Mouse (Mus musculus) lung, embryonic 14.5 days (tissue): Measurements from ENCODE around the gene Cdk2ap2. TPM values are rescaled to one million over a fixed set of nuclear protein-coding genes. Genes with fewer than 3 reads are reported as not detected.
"Not testable (repeated sequence)": the region's sequence is repeated elsewhere in the genome, so short reads cannot be mapped to it uniquely, and the experiment has no call there.

Experiments used
- ATAC-seq: fragments of 200-750 bp; cut with Nextera tagmentation; 2 replicates; pipeline ENCODE4 v1.8.0; 2017; ENCODE audit warnings: mild to moderate bottlenecking, moderate TSS enrichment, moderate library complexity; ENCODE audit not compliant: insufficient read depth
- DNase-seq: peaks from one replicate; pipeline ENCODE4 v3.0.0-alpha.2; 2015
- H3K27ac ChIP-seq: fragments of 300-500 bp; sonication (generic); 2 replicates; pipeline ENCODE4 v1.5.1; 2014; ENCODE audit warnings: low read depth, mild to moderate bottlenecking, moderate library complexity
- H3K27me3 ChIP-seq: fragments of 300-500 bp; sonication (generic); 2 replicates; pipeline ENCODE4 v1.6.1; 2014; ENCODE audit warnings: low read length, control low read depth; ENCODE audit not compliant: insufficient read depth
- H3K36me3 ChIP-seq: fragments of 300-500 bp; sonication (generic); 2 replicates; pipeline ENCODE4 v1.6.1; 2014; ENCODE audit warnings: control low read depth; ENCODE audit not compliant: insufficient read depth
- H3K4me1 ChIP-seq: fragments of 300-500 bp; sonication (generic); 2 replicates; pipeline ENCODE4 v1.6.1; 2014; ENCODE audit warnings: antibody characterized with exemption, control low read depth; ENCODE audit not compliant: insufficient read depth
- H3K4me2 ChIP-seq: fragments of 300-500 bp; sonication (generic); 2 replicates; pipeline ENCODE4 v1.6.1; 2014; ENCODE audit warnings: mild to moderate bottlenecking
- H3K4me3 ChIP-seq: fragments of 300-500 bp; sonication (generic); 2 replicates; pipeline ENCODE4 v1.5.1; 2014; ENCODE audit warnings: low read depth, low read length
- H3K9ac ChIP-seq: fragments of 300-500 bp; sonication (generic); 2 replicates; pipeline ENCODE4 v1.6.1; 2014
- H3K9me3 ChIP-seq: fragments of 300-500 bp; sonication (generic); 2 replicates; pipeline ENCODE4 v1.6.1; 2016; ENCODE audit warnings: low read depth, low read length, control low read depth
- CTCF ChIP-seq: IDR thresholded peaks from 2 replicates; pipeline ENCODE4 v1.5.1; 2016; ENCODE audit warnings: antibody characterized with exemption, low read depth
- WGBS: fragments of 180-500 bp; shearing (Covaris S2); extraction: QIAGEN DNeasy Blood & Tissue Kit; methylation state at CpG from one replicate; pipeline ENCODE4 v1.1.7; 2014; 5-methylcytosine and 5-hydroxymethylcytosine counted together
- polyA plus RNA-seq: library from polyadenylated mRNA; unstranded; fragments of >200 nt; fragmentation: Nextera tagmentation; extraction: Ambion mirVana; gene quantifications from 2 replicates; pipeline ENCODE4 v1.2.1, GENCODE M21; 2014

The Cdk2ap2 gene
- polyA plus RNA-seq, 1 experiment from 2014 or later = 76.6 TPM

DNA sequence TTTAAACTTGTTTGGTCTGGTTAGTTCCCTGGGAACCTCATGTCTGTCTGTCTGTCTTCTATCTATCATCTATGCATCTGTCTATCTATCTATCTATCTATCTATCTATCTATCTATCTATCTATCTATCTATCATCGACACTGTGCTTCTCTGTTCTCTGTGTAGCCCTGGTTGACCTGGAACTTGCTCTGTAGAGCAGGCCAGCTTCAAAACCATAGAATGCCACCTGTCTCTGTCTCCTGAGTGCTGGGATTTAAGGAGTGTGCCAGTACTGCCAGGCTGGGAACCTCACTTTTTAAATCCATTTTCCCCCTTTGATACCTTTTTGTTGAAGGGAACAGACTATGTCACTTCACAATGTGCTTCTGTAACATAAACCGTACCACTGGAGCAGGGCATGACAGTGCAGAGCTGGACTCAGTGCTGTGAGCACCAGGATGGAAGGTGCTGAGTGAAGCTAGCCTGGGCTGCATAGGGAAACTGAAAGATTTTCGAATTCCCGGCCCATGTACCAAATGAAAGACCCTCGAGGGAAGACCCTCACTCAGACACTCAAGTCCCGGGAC lies 36.0 kb upstream of the Cdk2ap2 start:
- 94% methylated on average over 6 of the region's 6 CpGs for WGBS
- Histone ChIP-seq H3K27me3 (0 out of 2 replicates have a peak, but pooled peaks cover 6% of the 10 kb centered on the region), H3K9ac (no peak overlapping the region), H3K4me1 (no peaks in the 10 kb centered on the region), H3K4me3 (no peak overlapping the region), H3K4me2 (no peak overlapping the region), H3K9me3 (no peaks in the 10 kb centered on the region), H3K36me3 (no peaks in the 10 kb centered on the region), H3K27ac (no peak overlapping the region)
- ATAC-seq = no peak
- DNase-seq = no peak
- TF ChIP-seq CTCF = no peak

DNA sequence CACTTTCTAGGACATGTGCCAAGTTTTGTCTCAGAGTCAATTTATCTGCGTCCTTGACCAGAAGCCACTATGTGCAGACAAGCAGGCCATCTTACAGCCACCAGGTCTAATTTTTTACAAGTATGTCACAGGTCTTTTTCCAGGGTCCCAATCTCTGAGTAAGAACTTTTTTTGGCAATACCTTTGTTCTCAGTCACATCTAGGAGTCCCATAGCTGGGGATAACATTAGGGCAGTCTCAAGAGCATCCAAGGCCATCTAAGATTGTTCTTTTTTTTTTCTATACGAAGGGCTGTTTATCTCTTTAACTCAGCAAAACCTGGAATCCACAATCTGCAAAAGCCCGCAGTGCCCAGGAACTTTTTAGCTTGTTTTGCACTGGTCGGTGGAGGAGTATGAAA lies 33.6 kb upstream of the Cdk2ap2 start:
- H3K4me1 ChIP-seq, ATAC-seq, H3K36me3 ChIP-seq, H3K27ac ChIP-seq, DNase-seq, H3K4me3 ChIP-seq, H3K9ac ChIP-seq, H3K9me3 ChIP-seq, H3K27me3 ChIP-seq, H3K4me2 ChIP-seq: not testable (repeated sequence)
- WGBS = 28% methylated on average over 3 of the region's 4 CpGs

DNA sequence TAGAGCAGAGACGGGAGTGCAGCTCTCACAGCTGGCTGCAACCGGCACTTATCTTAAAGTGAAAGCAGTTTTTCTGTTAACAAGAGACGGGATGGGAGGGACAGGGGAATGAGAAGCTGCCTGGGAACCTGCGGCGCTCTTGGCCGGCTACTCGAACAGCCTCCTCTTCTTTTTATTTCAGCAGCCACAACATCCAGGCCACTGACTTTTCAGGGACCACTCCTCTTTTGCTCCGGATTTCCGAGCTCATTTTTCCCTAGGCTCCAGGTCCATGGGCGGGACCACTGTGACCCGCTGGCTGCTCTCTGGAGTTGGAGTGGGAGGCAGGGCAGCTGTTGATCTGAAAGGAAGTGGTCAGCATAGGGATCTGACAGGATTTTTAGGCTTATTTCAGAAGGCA lies 32.5 kb upstream of the Cdk2ap2 start:
- H3K4me2 ChIP-seq, H3K36me3 ChIP-seq, DNase-seq, H3K9me3 ChIP-seq, H3K4me3 ChIP-seq, H3K27me3 ChIP-seq, H3K27ac ChIP-seq, H3K9ac ChIP-seq, H3K4me1 ChIP-seq, ATAC-seq: not testable (repeated sequence)
- 0% methylated on average over 1 of the region's 11 CpGs for WGBS

DNA sequence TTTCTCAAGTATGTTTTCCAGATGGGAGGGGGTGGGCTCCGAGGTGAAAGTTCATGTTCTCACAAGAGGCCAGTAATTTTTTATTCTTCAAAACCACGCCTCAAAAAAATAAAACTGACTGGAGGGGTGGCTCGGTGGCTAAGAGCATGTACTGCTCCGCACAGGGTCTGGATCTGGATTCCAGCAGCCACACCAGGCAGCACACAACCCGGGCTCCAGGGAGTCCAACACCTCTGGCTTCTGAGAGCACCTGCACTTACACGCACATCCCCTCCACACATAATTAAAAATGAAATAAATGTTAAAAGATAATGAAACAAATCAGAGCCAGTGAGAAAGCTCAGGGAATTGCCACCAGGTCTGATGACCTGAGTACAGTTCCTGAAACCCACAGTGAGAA lies 30.7 kb upstream of the Cdk2ap2 start:
- Histone ChIP-seq H3K4me2 (no peak overlapping the region), H3K36me3 (no peaks in the 10 kb centered on the region), H3K9me3 (no peaks in the 10 kb centered on the region), H3K27ac (no peak overlapping the region), H3K4me3 (no peak overlapping the region), H3K9ac (no peak overlapping the region), H3K27me3 (0 out of 2 replicates have a peak, but pooled peaks cover 2% of the 10 kb centered on the region), H3K4me1 (no peaks in the 10 kb centered on the region)
- WGBS = 76% methylated on average over 6 of the region's 6 CpGs
- TF ChIP-seq CTCF = no peak
- no peak for DNase-seq
- no peak for ATAC-seq

DNA sequence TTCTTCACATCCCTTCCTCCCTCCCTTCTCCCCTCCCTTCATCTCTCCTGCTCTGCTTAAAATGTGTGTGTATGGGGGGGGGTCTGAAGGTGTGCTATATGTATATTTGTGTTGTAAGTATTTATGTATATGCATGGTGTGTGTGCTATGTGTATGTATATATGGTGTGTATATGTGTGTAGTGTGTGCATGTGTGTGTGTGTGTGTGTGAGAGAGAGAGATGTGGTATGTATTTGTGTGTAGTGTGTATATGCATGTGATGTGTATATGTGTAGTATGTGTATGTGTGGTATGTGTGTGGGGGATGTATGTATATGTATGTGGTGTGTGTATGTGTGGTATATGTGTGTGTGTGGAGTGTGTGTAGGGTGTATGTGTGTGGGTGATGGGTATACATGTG lies 30.1 kb upstream of the Cdk2ap2 start:
- H3K4me2 ChIP-seq = no peak overlapping the region

DNA sequence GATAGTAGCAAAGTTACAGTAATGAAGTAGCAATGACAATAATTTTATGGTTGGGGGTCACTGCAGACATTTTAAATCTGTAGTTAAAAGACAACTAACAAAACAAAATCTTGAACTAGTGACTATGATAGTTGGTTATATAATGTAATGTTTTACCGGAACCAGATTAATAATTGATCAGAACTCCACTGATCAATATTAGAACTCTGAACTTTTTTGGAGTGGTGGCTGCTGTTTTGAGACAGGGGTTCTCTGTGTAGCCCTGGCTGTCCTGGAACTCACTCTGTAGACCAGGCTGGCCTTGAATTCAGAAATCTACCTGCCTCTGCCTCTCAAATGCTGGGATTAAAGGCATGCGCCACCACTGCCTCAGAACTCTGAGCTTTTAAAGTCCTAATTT lies 28.7 kb upstream of the Cdk2ap2 start:
- not testable (repeated sequence) for H3K4me3 ChIP-seq, DNase-seq, H3K9me3 ChIP-seq, H3K9ac ChIP-seq, H3K27me3 ChIP-seq, ATAC-seq, H3K4me2 ChIP-seq, H3K36me3 ChIP-seq, H3K4me1 ChIP-seq, H3K27ac ChIP-seq
- WGBS = 85% methylated on average over 2 of the region's 2 CpGs

More for the DNA sequence above, 30.1 kb upstream of the Cdk2ap2 start:
- Histone ChIP-seq H3K27ac (no peak overlapping the region), H3K36me3 (no peaks in the 10 kb centered on the region), H3K4me1 (no peaks in the 10 kb centered on the region), H3K4me3 (no peak overlapping the region), H3K27me3 (0 out of 2 replicates have a peak, but pooled peaks cover 2% of the 10 kb centered on the region), H3K9me3 (no peaks in the 10 kb centered on the region), H3K9ac (no peak overlapping the region)
- ATAC-seq (no peak), DNase-seq (no peak)
- no peak for TF ChIP-seq CTCF

DNA sequence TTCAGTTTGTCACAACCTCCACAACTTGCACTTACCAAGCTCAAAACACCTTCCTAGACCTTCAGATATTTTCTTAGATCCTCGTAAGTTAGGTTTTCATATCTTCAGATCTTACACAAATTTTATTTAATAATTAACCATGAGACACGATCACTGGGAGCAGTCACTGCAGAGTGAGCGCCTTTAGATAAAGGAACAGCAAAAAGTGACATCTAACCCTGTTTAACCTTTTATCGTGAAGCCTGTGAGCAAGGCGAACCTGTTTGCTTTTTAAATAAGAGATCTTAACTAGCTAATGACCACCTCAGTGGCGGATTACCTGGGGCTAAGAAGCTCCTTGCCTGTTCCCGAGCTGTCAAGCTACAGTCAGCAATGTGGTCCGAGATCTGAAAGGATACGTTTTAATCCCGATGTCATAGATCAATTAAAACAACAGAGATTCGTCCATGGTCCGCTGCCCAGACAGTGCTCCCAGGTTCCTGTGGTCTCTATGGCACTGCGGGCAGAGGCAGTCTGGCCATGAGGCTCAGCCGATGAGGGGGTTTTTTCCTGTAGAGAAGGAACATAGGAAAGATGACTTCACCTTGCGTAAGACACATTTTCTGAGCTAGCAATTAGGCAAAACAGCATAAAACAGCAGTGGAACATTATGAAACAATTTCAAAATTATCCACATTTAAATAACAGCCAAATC lies 28.1 kb upstream of the Cdk2ap2 start:
- H3K4me1 ChIP-seq = no peaks in the 10 kb centered on the region
- H3K9me3 ChIP-seq = no peaks in the 10 kb centered on the region
- DNase-seq (no peak), ATAC-seq (no peak)
- WGBS = 49% methylated on average over 15 of the region's 15 CpGs
- H3K9ac ChIP-seq = no peak overlapping the region
- no peak overlapping the region for H3K4me2 ChIP-seq
- H3K27me3 ChIP-seq = 0 out of 2 replicates have a peak, but pooled peaks cover 2% of the 10 kb centered on the region
- no peak for TF ChIP-seq CTCF
- no peaks in the 10 kb centered on the region for H3K36me3 ChIP-seq
- H3K27ac ChIP-seq = no peak overlapping the region
- no peak overlapping the region for H3K4me3 ChIP-seq
